Mouse (Mus musculus): Measurements from ENCODE around the gene Rbm28. TPM values are rescaled to one million over a fixed set of nuclear protein-coding genes. Genes with fewer than 3 reads are reported as not detected.

Rbm28 gene
- polyA plus RNA-seq, 1 experiment = 33.8 TPM

DNA sequence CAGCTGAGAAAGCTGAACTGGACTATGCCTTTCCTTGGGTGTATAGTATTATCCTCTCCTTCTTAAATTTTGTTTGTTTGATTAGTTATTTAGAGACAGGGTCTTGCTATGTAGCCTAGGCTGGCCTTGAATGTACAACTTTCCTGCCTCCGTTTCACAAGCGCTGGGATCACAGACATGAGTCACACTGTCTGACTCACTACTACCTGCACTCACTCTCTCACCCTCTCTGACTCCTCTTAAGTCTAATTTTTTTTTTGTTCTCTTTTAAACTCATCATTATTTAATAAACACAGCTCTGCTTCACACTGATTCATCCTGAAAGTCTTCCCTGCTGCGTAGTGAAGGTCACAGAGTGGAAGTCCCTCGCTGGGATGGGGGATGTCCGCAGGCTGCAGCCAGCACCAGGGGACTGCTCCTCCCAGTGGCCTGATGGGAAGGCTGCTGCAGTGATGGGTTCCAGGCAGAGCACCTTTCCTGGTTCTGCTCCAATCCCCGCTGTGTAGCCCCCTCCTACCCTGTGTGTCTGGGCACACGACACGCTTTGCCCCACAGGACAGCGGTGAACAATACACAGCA is 81.9 kb downstream of the Rbm28 start:
- H3K27ac ChIP-seq (replicated peaks; ENCODE audit: low read depth, low read length) = no peak overlapping the region
- no peak overlapping the region for H3K4me3 ChIP-seq (ENCODE audit: insufficient read depth, low read depth, low read length)

DNA sequence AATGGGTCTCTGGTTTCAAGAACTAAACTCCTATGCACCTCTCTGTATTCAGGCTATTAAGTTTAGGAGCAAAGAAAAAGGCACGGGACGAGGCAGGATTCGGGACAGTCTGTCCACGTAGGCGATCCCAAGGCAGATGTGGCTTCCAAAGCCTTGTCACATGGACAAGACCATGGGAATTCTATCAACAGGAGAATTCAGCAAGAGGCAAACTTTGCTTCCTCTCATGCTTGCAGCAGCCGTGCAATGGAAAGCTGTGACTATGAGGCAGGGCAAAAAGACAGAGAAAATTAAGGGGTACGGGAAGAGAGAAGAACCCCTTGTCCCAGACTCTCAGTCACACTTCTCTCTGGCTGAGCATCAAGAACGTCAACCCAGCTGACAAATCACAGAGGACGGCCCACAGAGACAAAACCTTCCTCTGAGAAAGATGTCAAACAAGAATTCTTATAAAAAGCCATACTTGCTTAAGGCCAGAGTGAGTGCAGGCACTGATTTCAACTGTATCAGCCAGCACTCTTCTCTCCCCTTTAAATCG is 82.9 kb downstream of the Rbm28 start:
- Histone ChIP-seq H3K4me1 (ENCODE audit: control insufficient read depth, insufficient read depth, insufficient read length, low read length) (no peaks in the 10 kb centered on the region), H3K4me3 (ENCODE audit: insufficient read depth, low read depth, low read length) (no peak overlapping the region), H3K27ac (replicated peaks; ENCODE audit: low read depth, low read length) (no peak overlapping the region)

More for the DNA sequence above, 81.9 kb downstream of the Rbm28 start:
- peaks cover 3% of the 10 kb centered on the region; the same call in 1 of the 2 replicates for H3K4me1 ChIP-seq (ENCODE audit: control insufficient read depth, insufficient read depth, insufficient read length, low read length)

DNA sequence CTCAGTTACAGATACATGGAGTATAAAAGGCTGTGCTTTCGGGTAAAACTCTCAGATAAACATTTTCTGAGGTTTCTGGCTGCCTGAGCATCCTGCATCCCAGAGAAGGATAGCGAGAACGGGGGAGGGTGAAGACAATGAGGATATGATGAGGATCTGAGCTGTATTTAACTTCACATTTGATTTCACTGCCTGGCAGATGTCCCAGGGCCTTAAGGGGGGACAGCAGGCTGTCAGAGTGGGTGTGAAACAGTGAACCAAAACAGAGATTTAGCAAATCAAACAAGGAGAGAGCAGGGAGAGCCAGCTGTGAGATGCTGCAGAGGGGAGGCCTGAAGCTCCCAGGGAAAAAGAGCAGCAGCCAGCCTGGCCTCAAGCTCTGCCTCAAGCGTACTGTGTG is 85.5 kb downstream of the Rbm28 start:
- Histone ChIP-seq H3K27ac (replicated peaks; ENCODE audit: low read depth, low read length) (no peak overlapping the region), H3K4me3 (ENCODE audit: insufficient read depth, low read depth, low read length) (no peak overlapping the region)

DNA sequence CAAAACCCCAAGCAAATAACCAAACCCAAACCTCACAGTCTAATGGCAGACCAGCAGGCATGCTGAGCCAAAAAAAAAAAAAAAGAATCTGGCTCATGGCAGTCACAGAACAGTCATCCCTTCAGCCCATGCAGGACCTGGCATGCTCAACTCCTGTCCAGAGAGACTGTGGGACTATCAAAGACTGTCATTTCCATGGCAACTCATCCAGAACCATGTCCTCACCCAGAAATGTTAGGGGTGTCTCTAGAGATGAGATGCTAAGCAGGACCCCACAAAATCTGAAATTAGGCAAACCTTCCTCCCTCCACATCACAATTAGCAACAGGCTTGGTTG is 90.7 kb downstream of the Rbm28 start:
- no peak overlapping the region for H3K27ac ChIP-seq (replicated peaks; ENCODE audit: low read depth, low read length)

More for the DNA sequence above, 85.5 kb downstream of the Rbm28 start:
- H3K4me1 ChIP-seq (ENCODE audit: control insufficient read depth, insufficient read depth, insufficient read length, low read length) = no peaks in the 10 kb centered on the region

More for the DNA sequence above, 90.7 kb downstream of the Rbm28 start:
- Histone ChIP-seq H3K4me3 (ENCODE audit: insufficient read depth, low read depth, low read length) (no peak overlapping the region), H3K4me1 (ENCODE audit: control insufficient read depth, insufficient read depth, insufficient read length, low read length) (peaks cover 8% of the 10 kb centered on the region)

Other genes with a start within 250 kb of the Rbm28 start
- gene Lep, start 104.8 kb downstream of the Rbm28 start, polyA plus RNA-seq (2012; ENCODE audit: insufficient read depth, insufficient read length, missing spikeins) = 83.0 and 169 TPM in 2 replicates
- 1.5 and 1.6 TPM in 2 replicates for gene Prrt4, start 14.6 kb upstream of the Rbm28 start, polyA plus RNA-seq (2012; ENCODE audit: insufficient read depth, insufficient read length, missing spikeins)
- gene Impdh1, start 51.4 kb upstream of the Rbm28 start, polyA plus RNA-seq (2012; ENCODE audit: insufficient read depth, insufficient read length, missing spikeins) = 68.7 and 105 TPM in 2 replicates
- 9.2 and 22.3 TPM in 2 replicates for gene Hilpda, start 107.5 kb upstream of the Rbm28 start, polyA plus RNA-seq (2012; ENCODE audit: insufficient read depth, insufficient read length, missing spikeins)
- gene Fam71f2, start 114.6 kb upstream of the Rbm28 start, polyA plus RNA-seq (2012; ENCODE audit: insufficient read depth, insufficient read length, missing spikeins) = not detected in 2 replicates
- gene Fam71f1, start 154.1 kb upstream of the Rbm28 start, polyA plus RNA-seq (2012; ENCODE audit: insufficient read depth, insufficient read length, missing spikeins) = not detected in 2 replicates
- 119 and 162 TPM in 2 replicates for gene Calu, start 183.1 kb upstream of the Rbm28 start, polyA plus RNA-seq (2012; ENCODE audit: insufficient read depth, insufficient read length, missing spikeins)
- gene Opn1sw, start 223.5 kb upstream of the Rbm28 start, polyA plus RNA-seq (2012; ENCODE audit: insufficient read depth, insufficient read length, missing spikeins) = not detected in 2 replicates
- gene Ccdc136, start 231.3 kb upstream of the Rbm28 start, polyA plus RNA-seq (2012; ENCODE audit: insufficient read depth, insufficient read length, missing spikeins) = 0.46 TPM in 1 of 2 replicates, not detected in the other

Data from brown adipose tissue, adult 24 weeks (tissue).